Mouse (Mus musculus) small intestine, adult 2 months (tissue): ENCODE data around the gene Apeh.

Experiments used
- CTCF ChIP-seq: fragments of 200-500 bp; IDR thresholded peaks from 2 replicates; pipeline ENCODE4 v1.5.1; 2012; ENCODE audit warnings: low read depth, mild to moderate bottlenecking, control low read depth, inconsistent platforms, low read length, moderate library complexity, mixed read lengths; ENCODE audit not compliant: insufficient replicate concordance, insufficient read length; ENCODE audit errors: extremely low read depth
- POLR2A ChIP-seq: fragments of 200-500 bp; IDR thresholded peaks from 2 replicates; pipeline ENCODE4 v1.6.1; 2012; ENCODE audit warnings: low read depth, mild to moderate bottlenecking, control low read depth, inconsistent platforms, low read length, moderate library complexity

DNA sequence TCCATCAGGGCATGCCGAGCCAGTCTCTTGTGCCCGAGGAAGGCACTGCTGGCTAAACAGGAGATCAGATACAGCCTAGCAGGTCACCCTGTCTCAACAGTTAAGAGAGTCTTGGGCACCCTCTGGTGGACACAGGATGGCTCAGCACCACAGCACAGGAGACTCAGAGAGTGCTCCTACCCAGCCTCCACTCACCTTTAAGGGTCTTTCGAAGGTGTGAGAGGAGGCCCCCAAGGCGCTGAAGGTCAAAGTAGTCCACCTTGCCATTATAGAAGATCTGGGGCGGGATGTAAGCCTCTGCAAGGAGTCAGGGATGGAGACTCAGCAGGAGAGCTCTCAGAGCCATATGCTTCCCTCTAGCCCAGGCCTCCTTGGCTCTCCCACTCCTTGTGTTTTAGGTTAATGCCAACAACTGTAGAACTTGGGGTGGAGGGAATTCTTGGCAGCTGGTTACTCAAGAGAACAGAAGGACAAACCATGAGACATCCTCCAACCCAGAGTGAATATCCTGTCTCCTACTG lies 28.9 kb downstream of the Apeh start:
- peak; percentile 64; the same call in 1 of the 2 replicates for TF ChIP-seq CTCF
- no peak for TF ChIP-seq POLR2A
